Mouse (Mus musculus): ENCODE results near the gene Snx29. TPM values are rescaled to one million over a fixed set of nuclear protein-coding genes. Genes with fewer than 3 reads are reported as not detected.

Gene Snx29
- polyA plus RNA-seq, 1 experiment from 2014 or later, result 11.4 TPM

- Histone ChIP-seq H3K9ac (ENCODE audit: low read length) (no peak overlapping the region), H3K4me1 (replicated peaks; ENCODE audit: control insufficient read depth, insufficient read depth, low read length) (no peaks in the 10 kb centered on the region), H3K36me3 (ENCODE audit: control insufficient read depth, insufficient read depth, low read length) (no peaks in the 10 kb centered on the region), H3K27me3 (ENCODE audit: control insufficient read depth, insufficient read depth, low read depth, low read length) (no peaks in the 10 kb centered on the region), H3K4me2 (ENCODE audit: low read depth, low read length) (no peak overlapping the region), H3K27ac (ENCODE audit: low read length) (no peak overlapping the region), H3K4me3 (ENCODE audit: low read length) (no peak overlapping the region), H3K9me3 (ENCODE audit: control insufficient read depth, low read length) (no peaks in the 10 kb centered on the region)
- ATAC-seq (ENCODE audit: low read depth), result no peak
- 86% methylated on average over 9 of the region's 9 CpGs for WGBS
These were observed 362.6 kb downstream of the Snx29 start for GRCm38 (mm10) chr16:11685264-11685663.

DNA sequence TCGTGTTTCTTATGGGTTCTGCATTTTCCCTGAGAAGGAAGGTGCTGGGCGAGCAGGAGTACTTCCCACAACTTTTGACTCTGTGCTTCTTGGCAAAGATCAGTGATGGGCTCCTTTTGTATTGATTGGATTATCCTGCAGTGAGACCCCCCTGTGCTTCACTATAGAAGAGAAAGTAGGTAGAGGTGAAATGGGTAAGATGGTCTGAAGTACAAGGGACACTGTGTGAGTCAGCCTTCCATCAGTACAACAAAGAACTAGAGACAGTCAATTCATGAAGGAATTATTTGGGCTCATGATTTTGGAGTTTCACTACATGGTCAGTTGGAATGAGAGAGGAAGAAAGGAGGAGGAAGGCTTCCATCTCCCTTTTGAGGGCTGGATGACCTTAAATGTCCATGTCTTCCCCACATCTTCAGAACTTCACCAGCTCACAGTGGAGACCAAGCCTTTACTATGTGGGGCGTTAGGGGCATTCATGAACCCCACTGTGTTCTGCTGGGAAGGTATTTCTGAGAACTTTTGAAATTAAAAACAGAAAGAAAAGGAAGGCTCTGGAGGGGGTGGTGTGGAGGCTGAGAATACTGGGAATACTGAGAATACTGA lies 363.1 kb downstream of the Snx29 start:
- Histone ChIP-seq H3K9me3 (ENCODE audit: control insufficient read depth, low read length) (no peaks in the 10 kb centered on the region), H3K9ac (ENCODE audit: low read length) (no peak overlapping the region), H3K27me3 (ENCODE audit: control insufficient read depth, insufficient read depth, low read depth, low read length) (no peaks in the 10 kb centered on the region), H3K36me3 (ENCODE audit: control insufficient read depth, insufficient read depth, low read length) (no peaks in the 10 kb centered on the region), H3K4me3 (ENCODE audit: low read length) (no peak overlapping the region), H3K4me1 (replicated peaks; ENCODE audit: control insufficient read depth, insufficient read depth, low read length) (no peaks in the 10 kb centered on the region), H3K27ac (ENCODE audit: low read length) (no peak overlapping the region), H3K4me2 (ENCODE audit: low read depth, low read length) (no peak overlapping the region)
- WGBS, result 71% methylated on average over 3 of the region's 3 CpGs
- ATAC-seq (ENCODE audit: low read depth), result no peak

DNA sequence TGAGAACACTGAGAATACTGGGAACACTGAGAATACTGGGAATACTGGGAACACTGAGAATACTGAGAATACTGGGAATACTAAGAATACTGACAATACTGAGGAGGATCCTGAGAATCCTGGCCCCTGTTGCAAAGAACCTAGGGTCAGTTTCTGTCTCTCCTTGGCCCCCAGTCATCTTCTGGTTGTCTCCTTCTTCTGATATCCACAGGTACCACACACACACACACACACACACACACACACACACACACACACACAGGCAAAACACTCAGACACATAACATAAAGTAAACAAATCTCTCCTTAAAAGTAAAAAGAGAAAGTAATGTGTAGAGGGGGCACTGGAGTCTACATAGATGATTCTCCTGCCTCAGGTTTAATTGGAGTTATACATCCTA lies 365.1 kb downstream of the Snx29 start:
- Histone ChIP-seq H3K27me3 (ENCODE audit: control insufficient read depth, insufficient read depth, low read depth, low read length) (no peaks in the 10 kb centered on the region), H3K4me1 (replicated peaks; ENCODE audit: control insufficient read depth, insufficient read depth, low read length) (no peaks in the 10 kb centered on the region), H3K9me3 (ENCODE audit: control insufficient read depth, low read length) (no peaks in the 10 kb centered on the region), H3K36me3 (ENCODE audit: control insufficient read depth, insufficient read depth, low read length) (no peaks in the 10 kb centered on the region), H3K27ac (ENCODE audit: low read length) (no peak overlapping the region), H3K4me3 (ENCODE audit: low read length) (no peak overlapping the region), H3K9ac (ENCODE audit: low read length) (no peak overlapping the region), H3K4me2 (ENCODE audit: low read depth, low read length) (no peak overlapping the region)
- no peak for ATAC-seq (ENCODE audit: low read depth)

GRCm38 (mm10) chr16:11688281-11689005 lies 365.7 kb downstream of the Snx29 start:
- no peak overlapping the region for H3K27ac ChIP-seq (ENCODE audit: low read length)
- H3K27me3 ChIP-seq (ENCODE audit: control insufficient read depth, insufficient read depth, low read depth, low read length), result no peaks in the 10 kb centered on the region
- no peak overlapping the region for H3K4me2 ChIP-seq (ENCODE audit: low read depth, low read length)
- H3K4me1 ChIP-seq (replicated peaks; ENCODE audit: control insufficient read depth, insufficient read depth, low read length), result no peaks in the 10 kb centered on the region
- H3K9me3 ChIP-seq (ENCODE audit: control insufficient read depth, low read length), result no peaks in the 10 kb centered on the region
- H3K9ac ChIP-seq (ENCODE audit: low read length), result no peak overlapping the region
- ATAC-seq (ENCODE audit: low read depth), result no peak
- H3K36me3 ChIP-seq (ENCODE audit: control insufficient read depth, insufficient read depth, low read length), result no peaks in the 10 kb centered on the region
- H3K4me3 ChIP-seq (ENCODE audit: low read length), result no peak overlapping the region
- WGBS, result 48% methylated on average over 4 of the region's 4 CpGs

GRCm38 (mm10) chr16:11690097-11690496 lies 367.4 kb downstream of the Snx29 start:
- H3K4me3 ChIP-seq (ENCODE audit: low read length), result no peak overlapping the region
- no peak overlapping the region for H3K9ac ChIP-seq (ENCODE audit: low read length)
- no peaks in the 10 kb centered on the region for H3K9me3 ChIP-seq (ENCODE audit: control insufficient read depth, low read length)
- no peak for ATAC-seq (ENCODE audit: low read depth)
- WGBS, result 76% methylated on average over 8 of the region's 8 CpGs
- no peaks in the 10 kb centered on the region for H3K4me1 ChIP-seq (replicated peaks; ENCODE audit: control insufficient read depth, insufficient read depth, low read length)
- no peak overlapping the region for H3K27ac ChIP-seq (ENCODE audit: low read length)
- H3K36me3 ChIP-seq (ENCODE audit: control insufficient read depth, insufficient read depth, low read length), result no peaks in the 10 kb centered on the region
- no peaks in the 10 kb centered on the region for H3K27me3 ChIP-seq (ENCODE audit: control insufficient read depth, insufficient read depth, low read depth, low read length)
- H3K4me2 ChIP-seq (ENCODE audit: low read depth, low read length), result no peak overlapping the region

GRCm38 (mm10) chr16:11690756-11691155 lies 368.0 kb downstream of the Snx29 start:
- Histone ChIP-seq H3K27me3 (ENCODE audit: control insufficient read depth, insufficient read depth, low read depth, low read length) (no peaks in the 10 kb centered on the region), H3K27ac (ENCODE audit: low read length) (no peak overlapping the region), H3K4me1 (replicated peaks; ENCODE audit: control insufficient read depth, insufficient read depth, low read length) (no peaks in the 10 kb centered on the region), H3K4me2 (ENCODE audit: low read depth, low read length) (no peak overlapping the region), H3K9me3 (ENCODE audit: control insufficient read depth, low read length) (no peaks in the 10 kb centered on the region), H3K9ac (ENCODE audit: low read length) (no peak overlapping the region), H3K36me3 (ENCODE audit: control insufficient read depth, insufficient read depth, low read length) (no peaks in the 10 kb centered on the region), H3K4me3 (ENCODE audit: low read length) (no peak overlapping the region)
- ATAC-seq (ENCODE audit: low read depth), result no peak
- WGBS, result 58% methylated on average over 4 of the region's 4 CpGs

DNA sequence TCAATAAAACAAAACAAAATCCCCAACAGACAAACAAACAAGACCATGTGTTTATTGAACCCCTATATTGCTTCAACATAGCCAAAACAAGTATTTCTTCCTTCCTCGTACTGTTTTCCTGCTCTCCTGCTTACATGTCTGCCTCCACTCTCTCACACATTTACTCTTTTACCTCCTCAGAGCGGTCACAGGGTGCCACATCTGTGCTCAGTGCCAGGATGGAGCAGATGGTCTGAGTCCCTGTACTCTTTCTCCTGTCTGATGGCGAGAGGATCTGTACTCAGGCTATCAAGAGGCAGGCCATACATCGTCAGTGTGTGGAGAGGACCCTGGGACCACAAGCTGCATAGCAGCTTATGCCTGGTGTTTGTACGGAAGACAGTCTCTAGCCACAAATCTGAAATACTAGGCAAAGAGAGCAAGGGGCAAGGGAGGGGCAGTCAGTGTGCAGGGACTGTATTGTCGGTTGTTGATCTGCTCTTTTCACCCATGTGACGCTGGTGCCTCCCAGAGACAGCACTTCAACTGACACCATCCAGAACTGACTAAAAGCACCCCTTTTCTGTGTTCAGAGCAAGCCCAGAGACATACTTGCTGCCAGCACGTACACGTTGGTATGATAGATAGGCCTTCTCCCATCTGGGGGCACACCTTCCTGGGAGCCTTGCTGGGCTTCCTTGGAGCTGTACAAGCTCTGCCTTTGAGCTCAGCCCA lies 368.9 kb downstream of the Snx29 start:
- no peak overlapping the region for H3K4me3 ChIP-seq (ENCODE audit: low read length)
- no peaks in the 10 kb centered on the region for H3K27me3 ChIP-seq (ENCODE audit: control insufficient read depth, insufficient read depth, low read depth, low read length)
- H3K4me1 ChIP-seq (replicated peaks; ENCODE audit: control insufficient read depth, insufficient read depth, low read length), result no peaks in the 10 kb centered on the region
- H3K4me2 ChIP-seq (ENCODE audit: low read depth, low read length), result no peak overlapping the region
- ATAC-seq (ENCODE audit: low read depth), result no peak
- H3K36me3 ChIP-seq (ENCODE audit: control insufficient read depth, insufficient read depth, low read length), result no peaks in the 10 kb centered on the region
- no peak overlapping the region for H3K27ac ChIP-seq (ENCODE audit: low read length)
- 51% methylated on average over 9 of the region's 9 CpGs for WGBS
- H3K9ac ChIP-seq (ENCODE audit: low read length), result no peak overlapping the region
- H3K9me3 ChIP-seq (ENCODE audit: control insufficient read depth, low read length), result no peaks in the 10 kb centered on the region

- H3K4me2 ChIP-seq (ENCODE audit: low read depth, low read length), result no peak overlapping the region
- H3K27ac ChIP-seq (ENCODE audit: low read length), result no peak overlapping the region
- no peaks in the 10 kb centered on the region for H3K36me3 ChIP-seq (ENCODE audit: control insufficient read depth, insufficient read depth, low read length)
- no peaks in the 10 kb centered on the region for H3K9me3 ChIP-seq (ENCODE audit: control insufficient read depth, low read length)
- WGBS, result 50% methylated on average over 5 of the region's 5 CpGs
- H3K4me1 ChIP-seq (replicated peaks; ENCODE audit: control insufficient read depth, insufficient read depth, low read length), result no peaks in the 10 kb centered on the region
- no peak overlapping the region for H3K4me3 ChIP-seq (ENCODE audit: low read length)
- H3K9ac ChIP-seq (ENCODE audit: low read length), result no peak overlapping the region
- no peaks in the 10 kb centered on the region for H3K27me3 ChIP-seq (ENCODE audit: control insufficient read depth, insufficient read depth, low read depth, low read length)
- no peak for ATAC-seq (ENCODE audit: low read depth)
These were observed 370.0 kb downstream of the Snx29 start for GRCm38 (mm10) chr16:11692744-11693143.

- Histone ChIP-seq H3K27ac (ENCODE audit: low read length) (no peak overlapping the region), H3K9ac (ENCODE audit: low read length) (no peak overlapping the region), H3K4me2 (ENCODE audit: low read depth, low read length) (no peak overlapping the region), H3K4me1 (replicated peaks; ENCODE audit: control insufficient read depth, insufficient read depth, low read length) (no peaks in the 10 kb centered on the region), H3K9me3 (ENCODE audit: control insufficient read depth, low read length) (no peaks in the 10 kb centered on the region), H3K36me3 (ENCODE audit: control insufficient read depth, insufficient read depth, low read length) (no peaks in the 10 kb centered on the region), H3K4me3 (ENCODE audit: low read length) (no peak overlapping the region), H3K27me3 (ENCODE audit: control insufficient read depth, insufficient read depth, low read depth, low read length) (no peaks in the 10 kb centered on the region)
- ATAC-seq (ENCODE audit: low read depth), result no peak
- WGBS, result 86% methylated on average over 4 of the region's 4 CpGs
These were observed 371.7 kb downstream of the Snx29 start for GRCm38 (mm10) chr16:11694386-11694785.
